Mouse (Mus musculus) stomach, postnatal 0 days (tissue): ENCODE results near the gene Larp1. TPM values are rescaled to one million over a fixed set of nuclear protein-coding genes. Genes with fewer than 3 reads are reported as not detected.
"Not testable (repeated sequence)": the region's sequence is repeated elsewhere in the genome, so short reads cannot be mapped to it uniquely, and the experiment has no call there.

Source experiments
- ATAC-seq: fragments of 200-750 bp; cut with Nextera tagmentation; 2 replicates; pipeline ENCODE4 v1.8.0; 2017; ENCODE audit not compliant: low FRiP score, low TSS enrichment
- DNase-seq: peaks from one replicate; pipeline ENCODE4 v3.0.0-alpha.2; 2016; ENCODE audit warnings: low spot score
- H3K27ac ChIP-seq: fragments of 300-500 bp; sonication (generic); replicated peaks from 2 replicates; pipeline ENCODE4 v1.5.1; 2014; ENCODE audit warnings: mild to moderate bottlenecking, control low read depth
- H3K27me3 ChIP-seq: fragments of 300-500 bp; sonication (generic); 2 replicates; pipeline ENCODE4 v1.6.1; 2014; ENCODE audit warnings: low read length; ENCODE audit not compliant: control insufficient read depth, insufficient read depth
- H3K36me3 ChIP-seq: fragments of 300-500 bp; sonication (generic); 2 replicates; pipeline ENCODE4 v1.6.1; 2014; ENCODE audit warnings: low read length, mixed read lengths; ENCODE audit not compliant: control insufficient read depth, insufficient read depth
- H3K4me1 ChIP-seq: fragments of 300-500 bp; sonication (generic); replicated peaks from 2 replicates; pipeline ENCODE4 v1.6.1; 2014; ENCODE audit warnings: antibody characterized with exemption; ENCODE audit not compliant: control insufficient read depth, insufficient read depth
- H3K4me2 ChIP-seq: fragments of 300-500 bp; sonication (generic); replicated peaks from 2 replicates; pipeline ENCODE4 v1.6.1; 2014; ENCODE audit warnings: low read depth, mild to moderate bottlenecking, control low read depth, moderate library complexity
- H3K4me3 ChIP-seq: fragments of 300-500 bp; sonication (generic); 2 replicates; pipeline ENCODE4 v1.5.1; 2014; ENCODE audit warnings: low read depth, low read length, control low read depth
- H3K9ac ChIP-seq: fragments of 300-500 bp; sonication (generic); 2 replicates; pipeline ENCODE4 v1.6.1; 2014; ENCODE audit warnings: mild to moderate bottlenecking, low read length, control low read depth, mixed read lengths
- H3K9me3 ChIP-seq: fragments of 300-500 bp; sonication (generic); 2 replicates; pipeline ENCODE4 v1.6.1; 2016; ENCODE audit warnings: low read length; ENCODE audit not compliant: control insufficient read depth
- CTCF ChIP-seq: IDR thresholded peaks from 2 replicates; pipeline ENCODE4 v1.5.1; 2016; ENCODE audit warnings: antibody characterized with exemption, low read depth, mild to moderate bottlenecking, moderate library complexity
- EP300 ChIP-seq: optimal IDR thresholded peaks from 2 replicates; pipeline ENCODE3; 2016; ENCODE audit warnings: antibody characterized with exemption
- WGBS: fragments of 180-500 bp; shearing (Covaris S2); extraction: QIAGEN DNeasy Blood & Tissue Kit; methylation state at CpG from one replicate; pipeline ENCODE4 v1.1.7; 2014; 5-methylcytosine and 5-hydroxymethylcytosine counted together
- polyA plus RNA-seq: library from polyadenylated mRNA; unstranded; fragments of >200 nt; fragmentation: Nextera tagmentation; extraction: Ambion mirVana; gene quantifications from 2 replicates; pipeline ENCODE4 v1.2.1, GENCODE M21; 2015

The Larp1 gene
- polyA plus RNA-seq, 1 experiment from 2014 or later: 11.6 TPM

DNA sequence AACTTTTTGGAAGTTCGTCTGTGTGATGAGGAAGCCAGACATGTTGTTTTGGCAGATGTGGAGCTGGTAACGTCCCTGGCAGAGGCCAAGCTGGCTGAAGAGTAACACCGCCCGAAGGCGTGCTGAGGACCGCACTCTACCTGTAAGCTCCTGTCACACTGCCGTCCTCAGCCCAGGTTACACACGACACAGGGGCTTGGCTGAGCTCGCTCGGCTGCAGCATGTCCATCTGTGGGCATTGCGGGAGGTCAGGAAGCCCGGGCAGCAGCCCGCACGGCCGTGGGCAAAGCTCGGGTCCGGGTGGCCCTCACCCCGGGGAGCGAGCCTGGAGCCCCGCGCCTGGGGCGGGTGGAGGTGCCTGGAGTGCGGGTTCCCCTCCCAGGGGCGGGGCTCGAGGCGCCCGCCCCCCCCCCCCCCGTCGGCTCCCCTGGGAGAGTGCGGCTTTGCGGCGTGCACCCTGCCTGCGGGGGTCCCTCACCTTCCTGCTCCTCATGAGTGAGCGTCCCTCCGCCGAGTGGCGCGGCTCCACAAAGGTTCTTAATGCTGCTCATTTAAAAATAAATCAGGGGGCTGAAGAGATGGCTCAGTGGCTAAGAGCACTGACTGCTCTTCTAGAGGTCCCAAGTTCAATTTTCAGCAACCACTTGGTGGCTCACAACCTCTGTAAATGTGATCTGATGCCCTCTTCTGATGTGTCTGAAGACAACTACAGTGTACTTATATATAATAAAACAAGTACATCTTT is 88.9 kb downstream of the Larp1 start:
- ATAC-seq (peak; percentile 41; the same call in 1 of the 2 replicates), DNase-seq (peak; percentile 34)
- no peaks in the 10 kb centered on the region for H3K4me1 ChIP-seq
- H3K9me3 ChIP-seq: no peaks in the 10 kb centered on the region
- 3% methylated on average over 32 of the region's 38 CpGs for WGBS
- TF ChIP-seq CTCF (no peak), EP300 (no peak)
- no peaks in the 10 kb centered on the region for H3K36me3 ChIP-seq
- H3K27me3 ChIP-seq: no peaks in the 10 kb centered on the region
- H3K27ac ChIP-seq: no peak overlapping the region
- H3K9ac ChIP-seq: peak overlapping the region; percentile 43; the same call in 1 of the 2 replicates
- H3K4me2 ChIP-seq: peak overlapping the region; percentile 72
- peak overlapping the region; percentile 40 for H3K4me3 ChIP-seq

DNA sequence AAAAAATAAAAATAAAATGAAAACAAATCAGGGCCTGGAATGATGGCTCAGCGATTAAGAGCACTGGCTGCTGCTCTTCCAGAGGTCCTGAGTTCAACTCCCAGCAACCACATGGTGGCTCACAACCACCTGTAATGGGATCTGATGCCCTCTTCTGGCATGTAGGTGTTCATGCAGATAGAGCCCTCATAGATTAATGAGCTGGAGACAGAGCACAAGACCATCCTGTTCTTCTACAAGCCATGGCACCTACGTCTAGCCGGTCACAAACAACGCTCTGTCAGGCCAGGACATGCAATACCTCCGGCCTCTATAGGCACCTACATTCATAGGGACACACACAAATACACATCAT is 89.5 kb downstream of the Larp1 start:
- not testable (repeated sequence) for DNase-seq, H3K9ac ChIP-seq, H3K4me1 ChIP-seq, H3K9me3 ChIP-seq, ATAC-seq, H3K4me2 ChIP-seq, H3K27ac ChIP-seq, H3K27me3 ChIP-seq, H3K4me3 ChIP-seq, H3K36me3 ChIP-seq
- peak; percentile 58 for TF ChIP-seq CTCF
- WGBS: 71% methylated on average over 5 of the region's 5 CpGs

DNA sequence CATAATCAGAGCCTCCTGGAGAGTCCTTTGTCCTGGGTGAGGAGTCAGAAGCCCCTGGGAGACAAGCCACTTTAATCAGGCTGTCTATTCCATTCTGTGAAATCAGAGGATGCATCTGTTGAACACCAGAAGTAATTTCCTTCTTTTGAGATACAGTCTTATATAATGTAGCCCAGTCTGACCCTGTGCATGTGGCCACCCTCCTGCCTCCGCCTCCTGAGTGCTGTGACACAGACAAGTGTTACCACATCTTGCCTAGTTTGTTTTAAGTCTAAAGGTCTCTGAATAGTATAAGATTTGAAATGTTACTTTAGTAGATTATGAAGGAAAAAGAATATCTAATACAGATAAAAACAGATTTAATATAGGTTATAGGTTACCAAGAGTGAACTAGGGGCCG is 91.1 kb downstream of the Larp1 start:
- Histone ChIP-seq H3K9ac (no peak overlapping the region), H3K27ac (no peak overlapping the region), H3K4me3 (no peak overlapping the region), H3K36me3 (no peaks in the 10 kb centered on the region), H3K27me3 (no peaks in the 10 kb centered on the region), H3K4me2 (no peak overlapping the region), H3K4me1 (no peaks in the 10 kb centered on the region; the same call in 1 of the 2 replicates), H3K9me3 (no peaks in the 10 kb centered on the region)
- ATAC-seq (no peak), DNase-seq (no peak)
- 83% methylated on average over 2 of the region's 2 CpGs for WGBS
- no peak for TF ChIP-seq CTCF
- no peak for TF ChIP-seq EP300

DNA sequence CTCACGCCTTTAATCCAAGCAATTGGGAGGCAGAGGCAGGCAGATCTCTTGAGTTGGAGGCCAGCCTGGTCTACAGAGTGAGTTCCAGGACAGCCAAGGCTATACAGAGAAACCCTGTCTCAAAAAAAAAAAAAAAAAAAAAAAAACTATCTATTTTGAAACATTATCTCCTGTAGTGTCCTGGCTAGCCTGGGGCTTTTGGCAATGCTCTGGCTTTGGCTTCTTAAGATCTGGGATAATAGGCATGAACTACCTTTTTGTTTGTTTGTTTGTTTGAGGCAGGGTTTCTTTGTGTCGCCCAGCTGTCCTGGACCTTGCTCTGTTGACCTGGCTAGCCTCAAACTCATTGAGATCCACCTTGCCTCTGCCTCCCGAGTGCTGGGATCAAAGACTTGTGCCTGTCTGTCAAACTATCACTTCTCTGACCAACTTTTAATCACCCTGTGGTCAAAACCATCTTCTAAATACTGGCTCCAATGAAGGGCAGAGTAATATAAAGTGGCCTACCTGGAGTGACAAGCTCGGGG is 92.4 kb downstream of the Larp1 start:
- no peak overlapping the region for H3K27ac ChIP-seq
- TF ChIP-seq CTCF: no peak
- no peak for TF ChIP-seq EP300
- H3K4me1 ChIP-seq: no peaks in the 10 kb centered on the region; the same call in 1 of the 2 replicates
- no peaks in the 10 kb centered on the region for H3K36me3 ChIP-seq
- whole genome bisulfite sequencing: 84% methylated on average over 4 of the region's 4 CpGs
- ATAC-seq (no peak), DNase-seq (no peak)
- H3K4me3 ChIP-seq: no peak overlapping the region
- H3K9me3 ChIP-seq: no peaks in the 10 kb centered on the region
- no peak overlapping the region for H3K9ac ChIP-seq
- no peaks in the 10 kb centered on the region for H3K27me3 ChIP-seq
- H3K4me2 ChIP-seq: no peak overlapping the region

DNA sequence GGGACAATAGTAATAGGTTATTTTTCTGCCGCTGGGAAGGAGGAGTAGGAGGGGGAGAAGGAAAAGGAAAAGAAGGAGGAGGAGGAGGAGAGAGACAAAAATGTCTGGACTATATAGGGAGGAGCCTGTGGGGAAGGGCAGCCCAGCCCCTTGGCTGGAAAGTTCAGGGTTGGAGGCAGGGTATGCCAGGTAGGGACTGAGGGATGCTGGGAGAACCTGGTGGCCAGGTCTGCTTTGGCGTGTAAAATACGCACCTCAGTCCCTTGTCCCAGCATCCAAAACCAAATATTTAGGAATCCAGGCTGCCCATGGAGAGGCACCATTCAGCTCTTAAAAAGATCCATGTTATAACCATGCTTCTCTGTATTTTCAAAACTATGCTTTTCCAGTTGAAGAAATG is 93.3 kb downstream of the Larp1 start:
- WGBS: 57% methylated on average over 3 of the region's 3 CpGs
- Histone ChIP-seq H3K9ac (no peak overlapping the region), H3K4me2 (no peak overlapping the region), H3K36me3 (no peaks in the 10 kb centered on the region), H3K4me3 (no peak overlapping the region), H3K9me3 (no peaks in the 10 kb centered on the region), H3K27ac (0 out of 2 replicates have a peak overlapping the region, but pooled peaks have one; percentile 1), H3K27me3 (no peaks in the 10 kb centered on the region), H3K4me1 (no peaks in the 10 kb centered on the region; the same call in 1 of the 2 replicates)
- ATAC-seq: no peak
- no peak for TF ChIP-seq CTCF
- TF ChIP-seq EP300: no peak
- DNase-seq: no peak

DNA sequence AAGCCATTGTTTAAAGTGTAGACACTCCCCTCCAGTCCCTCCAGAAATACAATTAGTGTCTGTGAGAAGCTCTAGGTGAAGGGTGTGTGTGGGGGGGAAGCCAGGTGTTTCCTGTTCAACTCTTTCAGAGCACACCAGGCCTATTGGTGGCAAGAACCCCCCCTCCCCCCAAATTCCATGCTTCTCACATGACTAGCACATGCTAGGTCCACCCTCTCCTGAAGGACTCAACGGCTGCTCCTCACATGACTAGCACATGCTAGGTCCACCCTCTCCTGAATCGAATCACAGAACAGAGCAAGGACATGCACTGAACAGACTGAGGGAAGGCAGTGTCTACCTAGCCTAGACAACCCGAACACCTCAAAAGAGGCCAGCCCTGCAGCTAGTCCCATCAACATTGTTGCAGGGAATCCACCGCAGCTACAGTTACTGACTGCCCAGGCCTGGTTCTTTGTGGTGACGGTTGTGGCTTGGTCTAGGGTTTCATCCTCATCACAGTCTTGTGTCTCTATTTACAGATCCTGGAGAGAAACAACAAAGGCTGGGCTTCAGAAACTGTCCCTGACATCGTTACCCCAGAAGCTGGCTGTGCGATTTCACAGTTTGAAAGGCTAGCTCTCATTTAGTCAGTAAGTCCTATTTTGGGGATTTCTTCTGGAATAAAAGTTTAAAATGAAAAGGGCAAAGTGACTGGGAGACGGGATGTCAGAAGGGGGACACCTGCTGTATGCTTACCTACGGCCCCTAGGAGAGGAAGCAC is 93.9 kb downstream of the Larp1 start:
- Histone ChIP-seq H3K4me2 (no peak overlapping the region), H3K27me3 (no peaks in the 10 kb centered on the region), H3K9me3 (no peaks in the 10 kb centered on the region), H3K36me3 (no peaks in the 10 kb centered on the region), H3K9ac (no peak overlapping the region), H3K4me1 (no peaks in the 10 kb centered on the region; the same call in 1 of the 2 replicates), H3K27ac (no peak overlapping the region; the same call in 1 of the 2 replicates), H3K4me3 (no peak overlapping the region)
- ATAC-seq (no peak), DNase-seq (peak; percentile 47)
- no peak for TF ChIP-seq EP300
- no peak for TF ChIP-seq CTCF
- WGBS: 82% methylated on average over 9 of the region's 9 CpGs
